Mouse (Mus musculus): ENCODE results near the gene Ddx4. TPM values are rescaled to one million over a fixed set of nuclear protein-coding genes. Genes with fewer than 3 reads are reported as not detected.

Ddx4 gene
- polyA plus RNA-seq, 1 experiment, result 0.05 TPM

- 57% methylated on average over 3 of the region's 3 CpGs for WGBS
- Histone ChIP-seq H3K27ac (ENCODE audit: insufficient read depth, low read depth, low read length) (no peak overlapping the region), H3K36me3 (ENCODE audit: control insufficient read depth, insufficient read depth, low read length) (no peaks in the 10 kb centered on the region), H3K27me3 (replicated peaks; ENCODE audit: control insufficient read depth, insufficient read depth, low read length) (no peaks in the 10 kb centered on the region), H3K4me3 (ENCODE audit: insufficient read depth, low read depth, low read length) (no peak overlapping the region), H3K4me1 (ENCODE audit: control insufficient read depth, insufficient read depth, low read length) (no peaks in the 10 kb centered on the region)
- TF ChIP-seq CTCF (conservative IDR thresholded peaks at IDR 0.05; ENCODE audit: insufficient read depth, insufficient read length, low read depth, low read length) (no peak), POLR2A (IDR thresholded peaks at IDR 0.05; ENCODE audit: low read depth, low read length) (no peak)
- no peak for DNase-seq
These were observed 15.8 kb downstream of the Ddx4 start for GRCm38 (mm10) chr13:112636498-112636897.

DNA sequence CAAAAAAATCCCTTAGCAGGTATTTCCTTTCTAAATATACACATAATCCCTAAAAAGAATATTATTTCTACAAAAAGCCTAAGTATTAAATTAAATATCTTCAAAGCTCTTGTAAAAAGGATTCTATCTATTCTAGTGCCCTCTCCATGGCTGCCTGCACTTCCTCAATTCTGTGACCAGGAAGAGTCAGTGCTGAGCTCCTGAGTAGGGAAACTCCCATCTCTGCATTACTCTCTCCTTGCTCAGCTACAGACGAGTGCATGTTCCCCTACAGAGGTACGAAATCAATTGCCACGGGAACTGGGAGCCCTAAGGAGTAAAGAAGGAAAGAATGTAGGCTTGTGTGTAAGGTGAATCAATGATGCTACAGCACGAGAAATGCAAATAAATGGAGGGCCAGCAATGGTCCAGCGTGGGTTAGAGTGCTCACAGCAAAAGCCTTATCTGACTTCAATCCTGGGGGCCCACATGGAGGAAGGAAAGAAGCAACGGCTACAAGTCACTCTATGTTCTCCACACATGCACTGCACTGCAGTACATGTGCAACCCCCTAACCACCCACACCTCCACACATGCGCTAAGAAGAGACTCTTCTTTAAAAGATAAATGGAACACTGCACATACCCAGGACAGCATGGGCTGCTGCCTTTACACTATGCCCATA, 17.0 kb downstream of the Ddx4 start:
- WGBS, result 73% methylated on average over 7 of the region's 7 CpGs
- TF ChIP-seq POLR2A (IDR thresholded peaks at IDR 0.05; ENCODE audit: low read depth, low read length) (no peak), CTCF (conservative IDR thresholded peaks at IDR 0.05; ENCODE audit: insufficient read depth, insufficient read length, low read depth, low read length) (no peak)
- Histone ChIP-seq H3K36me3 (ENCODE audit: control insufficient read depth, insufficient read depth, low read length) (no peaks in the 10 kb centered on the region), H3K27ac (ENCODE audit: insufficient read depth, low read depth, low read length) (no peak overlapping the region), H3K4me1 (ENCODE audit: control insufficient read depth, insufficient read depth, low read length) (no peaks in the 10 kb centered on the region), H3K27me3 (replicated peaks; ENCODE audit: control insufficient read depth, insufficient read depth, low read length) (no peaks in the 10 kb centered on the region), H3K4me3 (ENCODE audit: insufficient read depth, low read depth, low read length) (no peak overlapping the region)
- no peak for DNase-seq

- no peaks in the 10 kb centered on the region for H3K36me3 ChIP-seq (ENCODE audit: control insufficient read depth, insufficient read depth, low read length)
- no peak overlapping the region for H3K27ac ChIP-seq (ENCODE audit: insufficient read depth, low read depth, low read length)
- no peak for DNase-seq
- no peak overlapping the region for H3K4me3 ChIP-seq (ENCODE audit: insufficient read depth, low read depth, low read length)
- H3K27me3 ChIP-seq (replicated peaks; ENCODE audit: control insufficient read depth, insufficient read depth, low read length), result no peaks in the 10 kb centered on the region
- no peak for TF ChIP-seq POLR2A (IDR thresholded peaks at IDR 0.05; ENCODE audit: low read depth, low read length)
- TF ChIP-seq CTCF (conservative IDR thresholded peaks at IDR 0.05; ENCODE audit: insufficient read depth, insufficient read length, low read depth, low read length), result no peak
- no peaks in the 10 kb centered on the region for H3K4me1 ChIP-seq (ENCODE audit: control insufficient read depth, insufficient read depth, low read length)
These were observed 26.7 kb downstream of the Ddx4 start for GRCm38 (mm10) chr13:112625566-112625965.

- no peaks in the 10 kb centered on the region for H3K27me3 ChIP-seq (replicated peaks; ENCODE audit: control insufficient read depth, insufficient read depth, low read length)
- DNase-seq, result no peak
- no peak for TF ChIP-seq POLR2A (IDR thresholded peaks at IDR 0.05; ENCODE audit: low read depth, low read length)
- TF ChIP-seq CTCF (conservative IDR thresholded peaks at IDR 0.05; ENCODE audit: insufficient read depth, insufficient read length, low read depth, low read length), result no peak
- no peaks in the 10 kb centered on the region for H3K36me3 ChIP-seq (ENCODE audit: control insufficient read depth, insufficient read depth, low read length)
- WGBS, result 72% methylated on average over 3 of the region's 3 CpGs
- H3K4me3 ChIP-seq (ENCODE audit: insufficient read depth, low read depth, low read length), result no peak overlapping the region
- H3K27ac ChIP-seq (ENCODE audit: insufficient read depth, low read depth, low read length), result no peak overlapping the region
- no peaks in the 10 kb centered on the region for H3K4me1 ChIP-seq (ENCODE audit: control insufficient read depth, insufficient read depth, low read length)
These were observed 27.7 kb downstream of the Ddx4 start for GRCm38 (mm10) chr13:112624622-112625021.

DNA sequence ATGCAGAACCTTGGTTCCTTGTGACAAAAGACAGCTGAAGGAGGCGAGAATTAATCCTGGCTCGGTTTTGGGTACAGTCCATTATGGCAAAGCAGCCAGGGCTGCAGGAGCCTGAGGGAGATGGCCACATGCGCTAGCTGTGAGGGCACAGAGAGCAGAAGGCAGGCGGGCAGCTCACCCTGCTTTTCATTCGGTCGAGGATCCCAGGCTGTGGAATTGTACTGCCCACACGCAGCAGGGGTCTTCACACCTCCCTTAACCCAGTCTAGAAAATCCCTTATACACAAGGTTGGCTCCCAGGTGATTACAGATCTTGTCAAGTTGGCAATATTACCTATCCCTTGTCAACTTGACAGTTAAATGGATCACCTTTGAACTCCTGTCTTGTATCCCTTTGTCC, 28.6 kb downstream of the Ddx4 start:
- 61% methylated on average over 7 of the region's 7 CpGs for WGBS
- Histone ChIP-seq H3K27ac (ENCODE audit: insufficient read depth, low read depth, low read length) (no peak overlapping the region), H3K4me1 (ENCODE audit: control insufficient read depth, insufficient read depth, low read length) (no peaks in the 10 kb centered on the region), H3K4me3 (ENCODE audit: insufficient read depth, low read depth, low read length) (no peak overlapping the region), H3K27me3 (replicated peaks; ENCODE audit: control insufficient read depth, insufficient read depth, low read length) (no peaks in the 10 kb centered on the region; the same call in 1 of the 2 replicates), H3K36me3 (ENCODE audit: control insufficient read depth, insufficient read depth, low read length) (no peaks in the 10 kb centered on the region)
- TF ChIP-seq CTCF (conservative IDR thresholded peaks at IDR 0.05; ENCODE audit: insufficient read depth, insufficient read length, low read depth, low read length) (no peak), POLR2A (IDR thresholded peaks at IDR 0.05; ENCODE audit: low read depth, low read length) (no peak)
- DNase-seq, result no peak

DNA sequence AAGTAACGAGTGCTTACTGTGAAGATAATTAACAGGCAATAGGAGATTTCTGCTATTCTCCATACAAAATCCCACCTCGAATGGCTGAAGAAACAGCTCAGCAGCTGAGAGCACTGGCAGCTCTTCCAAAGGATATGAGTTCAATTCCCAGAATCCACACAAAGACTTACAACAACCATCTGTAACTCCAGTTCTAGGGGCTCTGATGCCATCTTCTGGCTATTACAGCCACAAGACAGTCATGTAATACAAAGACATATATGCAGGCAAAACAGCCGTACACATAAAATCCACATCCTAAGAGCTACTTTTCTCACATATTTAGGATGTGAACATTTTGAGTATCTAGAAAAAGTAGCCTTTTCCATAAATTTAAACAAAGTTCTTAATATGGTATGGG, 30.7 kb downstream of the Ddx4 start:
- Histone ChIP-seq H3K4me3 (ENCODE audit: insufficient read depth, low read depth, low read length) (no peak overlapping the region), H3K36me3 (ENCODE audit: control insufficient read depth, insufficient read depth, low read length) (no peaks in the 10 kb centered on the region), H3K27me3 (replicated peaks; ENCODE audit: control insufficient read depth, insufficient read depth, low read length) (no peaks in the 10 kb centered on the region; the same call in 1 of the 2 replicates), H3K27ac (ENCODE audit: insufficient read depth, low read depth, low read length) (no peak overlapping the region), H3K4me1 (ENCODE audit: control insufficient read depth, insufficient read depth, low read length) (no peaks in the 10 kb centered on the region)
- WGBS, result 60% methylated on average over 3 of the region's 3 CpGs
- peak; percentile 11 for DNase-seq
- TF ChIP-seq CTCF (conservative IDR thresholded peaks at IDR 0.05; ENCODE audit: insufficient read depth, insufficient read length, low read depth, low read length) (no peak), POLR2A (IDR thresholded peaks at IDR 0.05; ENCODE audit: low read depth, low read length) (no peak)

GRCm38 (mm10) chr13:112608606-112609005, 43.7 kb downstream of the Ddx4 start:
- Histone ChIP-seq H3K27ac (ENCODE audit: insufficient read depth, low read depth, low read length) (no peak overlapping the region), H3K27me3 (replicated peaks; ENCODE audit: control insufficient read depth, insufficient read depth, low read length) (no peaks in the 10 kb centered on the region), H3K36me3 (ENCODE audit: control insufficient read depth, insufficient read depth, low read length) (no peaks in the 10 kb centered on the region), H3K4me1 (ENCODE audit: control insufficient read depth, insufficient read depth, low read length) (no peaks in the 10 kb centered on the region), H3K4me3 (ENCODE audit: insufficient read depth, low read depth, low read length) (no peak overlapping the region)
- TF ChIP-seq POLR2A (IDR thresholded peaks at IDR 0.05; ENCODE audit: low read depth, low read length) (no peak), CTCF (conservative IDR thresholded peaks at IDR 0.05; ENCODE audit: insufficient read depth, insufficient read length, low read depth, low read length) (no peak)
- DNase-seq, result no peak
- 83% methylated on average over 3 of the region's 3 CpGs for WGBS
